Mouse (Mus musculus): Measurements from ENCODE around the gene Lhx4.

GRCm38 (mm10) chr1:155750517-155751178, 836 bp downstream of the Lhx4 start:
- no peak for TF ChIP-seq POLR2A (IDR thresholded peaks at IDR 0.05; ENCODE audit: low read depth, low read length)
- no peak for TF ChIP-seq CTCF (conservative IDR thresholded peaks at IDR 0.05; ENCODE audit: insufficient read depth, insufficient read length, low read depth, low read length)

Measured in kidney, adult 2 months (tissue).